31 mouse cellular contexts compared by ENCODE assay signal in genomic region chr11:114296816-114297334, GRCm38 (mm10).
DNase-seq lines count a peak whose midpoint lies in the region; ATAC-seq and TF ChIP-seq lines count a peak whose summit lies in the region.
"Had no signal": no experiment of that assay in that cellular context is flagged by ENCODE, and none has a peak within 500 bp of the region (broad histone marks: within the 10 kb centered on the region; RNA-seq: fewer than 3 reads in every experiment).

No protein-coding gene starts in this region.

- peaks cover 0 to 6% of the 10 kb centered on the region in 2 experiments; a peak in 2 of 4 replicates for H3K4me1 ChIP-seq in liver, embryonic 14.5 days (replicated peaks; ENCODE audit: control insufficient read depth in 2 of 2, insufficient read depth in 2 of 2, low read length in 1 of 2)
- no peaks in the 10 kb centered on the region; the same call in none of the 2 replicates for H3K4me1 ChIP-seq in liver, embryonic 11.5 days (replicated peaks; ENCODE audit: control insufficient read depth, insufficient read depth, low read length)
- H3K4me1 ChIP-seq in liver, embryonic 16.5 days (ENCODE audit: control insufficient read depth, low read depth, low read length), result peaks cover 2% of the 10 kb centered on the region; the same call in 1 of the 2 replicates
- H3K4me1 ChIP-seq in thymus, adult 2 months (replicated peaks; ENCODE audit: control insufficient read depth, insufficient read depth, low read length), result peaks cover 34% of the 10 kb centered on the region
- H3K4me1 ChIP-seq in lung, postnatal 0 days (ENCODE audit: insufficient read depth, low read depth, low read length), result no peaks in the 10 kb centered on the region
- H3K4me1 ChIP-seq: embryonic facial prominence, embryonic 12.5 days had no signal

- H3K4me2 ChIP-seq in liver, embryonic 14.5 days (ENCODE audit: low read depth), result no peak overlapping the region
- no peak overlapping the region for H3K4me2 ChIP-seq in liver, embryonic 11.5 days
- no peak overlapping the region for H3K4me2 ChIP-seq in liver, embryonic 16.5 days (ENCODE audit: low read depth, low read length)
- H3K4me2 ChIP-seq in lung, postnatal 0 days (replicated peaks; ENCODE audit: low read depth, low read length), result no peak overlapping the region
- H3K4me2 ChIP-seq: embryonic facial prominence, embryonic 12.5 days; heart, embryonic 13.5 days; hindbrain, embryonic 14.5 days; lung, embryonic 14.5 days; midbrain, embryonic 15.5 days had no signal

- TF ChIP-seq EP300 in liver, embryonic 14.5 days (IDR thresholded peaks at IDR 0.05; ENCODE audit: low read depth), result no peak
- TF ChIP-seq EP300 in lung, postnatal 0 days (IDR thresholded peaks at IDR 0.05), result no peak

- WGBS in liver, embryonic 14.5 days (ENCODE audit: insufficient replicate concordance), result 21% methylated on average over 10 of the region's 10 CpGs
- WGBS in liver, embryonic 11.5 days, result 41% methylated on average over 10 of the region's 10 CpGs
- WGBS in liver, embryonic 16.5 days (ENCODE audit: insufficient replicate concordance), result 24% methylated on average over 10 of the region's 10 CpGs
- WGBS in thymus, adult 2 months, result 17% methylated on average over 10 of the region's 10 CpGs
- WGBS in lung, postnatal 0 days, result 43% methylated on average over 10 of the region's 10 CpGs

- no peak overlapping the region for H3K4me3 ChIP-seq in liver, embryonic 14.5 days (ENCODE audit: insufficient read depth in 1 of 2, low read depth in 2 of 2, low read length in 2 of 2)
- no peak overlapping the region for H3K4me3 ChIP-seq in liver, embryonic 11.5 days (ENCODE audit: low read depth, low read length)
- H3K4me3 ChIP-seq in liver, embryonic 16.5 days (ENCODE audit: low read depth, low read length), result no peak overlapping the region
- H3K4me3 ChIP-seq in thymus, adult 2 months (ENCODE audit: control insufficient read depth, insufficient read depth, low read length), result no peak overlapping the region
- no peak overlapping the region for H3K4me3 ChIP-seq in lung, postnatal 0 days (ENCODE audit: low read depth, low read length)
- H3K4me3 ChIP-seq: embryonic facial prominence, embryonic 12.5 days; heart, adult 2 months; heart, embryonic 13.5 days; left cerebral cortex, adult 2 months; midbrain, embryonic 15.5 days had no signal

- no peaks in the 10 kb centered on the region for H3K9me3 ChIP-seq in liver, embryonic 14.5 days (ENCODE audit: control insufficient read depth, low read length)
- no peaks in the 10 kb centered on the region for H3K9me3 ChIP-seq in liver, embryonic 11.5 days (ENCODE audit: control insufficient read depth, low read length)
- H3K9me3 ChIP-seq in liver, embryonic 16.5 days (replicated peaks; ENCODE audit: control insufficient read depth, low read length), result no peaks in the 10 kb centered on the region
- no peaks in the 10 kb centered on the region for H3K9me3 ChIP-seq in lung, postnatal 0 days (ENCODE audit: low read length)
- H3K9me3 ChIP-seq: embryonic facial prominence, embryonic 12.5 days; heart, embryonic 13.5 days; midbrain, embryonic 15.5 days had no signal

- no peak for TF ChIP-seq POLR2A in thymus, adult 2 months (IDR thresholded peaks at IDR 0.05; ENCODE audit: control insufficient read depth, extremely low read depth, insufficient read depth, low read length, poor library complexity)

- ATAC-seq in liver, embryonic 14.5 days (ENCODE audit: insufficient read depth), result peak; percentile 57; the same call in 1 of the 2 replicates
- ATAC-seq in liver, embryonic 11.5 days (replicated peaks; ENCODE audit: low FRiP score), result no peak
- ATAC-seq in liver, embryonic 16.5 days (ENCODE audit: low read depth), result peak; percentile 50; the same call in 1 of the 2 replicates
- no peak for ATAC-seq in lung, postnatal 0 days
- ATAC-seq: activated CD4-positive, CD25-positive, alpha-beta regulatory T cell, adult 4 months; forebrain, embryonic 14.5 days; inflammation-experienced regulatory T-cells, adult 6 months; midbrain, embryonic 15.5 days had no signal

- H3K27me3 ChIP-seq in liver, embryonic 14.5 days (ENCODE audit: control insufficient read depth, insufficient read depth, low read length), result no peaks in the 10 kb centered on the region
- H3K27me3 ChIP-seq in liver, embryonic 11.5 days (replicated peaks; ENCODE audit: control insufficient read depth, insufficient read depth, low read length), result no peaks in the 10 kb centered on the region
- H3K27me3 ChIP-seq in liver, embryonic 16.5 days (ENCODE audit: control insufficient read depth, insufficient read depth, low read depth, low read length), result no peaks in the 10 kb centered on the region
- no peaks in the 10 kb centered on the region for H3K27me3 ChIP-seq in thymus, adult 2 months (ENCODE audit: control insufficient read depth, insufficient read depth, low read length)
- H3K27me3 ChIP-seq in lung, postnatal 0 days (replicated peaks; ENCODE audit: insufficient read depth, low read length), result no peaks in the 10 kb centered on the region
- H3K27me3 ChIP-seq: embryonic facial prominence, embryonic 12.5 days; midbrain, embryonic 15.5 days had no signal

- TF ChIP-seq CTCF in liver, embryonic 14.5 days (IDR thresholded peaks at IDR 0.05; ENCODE audit: low read depth), result no peak
- TF ChIP-seq CTCF in thymus, adult 2 months (IDR thresholded peaks at IDR 0.05; ENCODE audit: borderline replicate concordance, control insufficient read depth, extremely low read depth, insufficient read depth, low read length, poor library complexity), result no peak
- TF ChIP-seq CTCF in lung, postnatal 0 days (IDR thresholded peaks at IDR 0.05), result no peak

- no peak overlapping the region for H3K9ac ChIP-seq in liver, embryonic 14.5 days (replicated peaks)
- no peak overlapping the region for H3K9ac ChIP-seq in liver, embryonic 11.5 days (ENCODE audit: low read depth, low read length)
- H3K9ac ChIP-seq in liver, embryonic 16.5 days (ENCODE audit: low read depth, low read length), result no peak overlapping the region
- H3K9ac ChIP-seq in lung, postnatal 0 days (replicated peaks; ENCODE audit: low read depth), result no peak overlapping the region
- H3K9ac ChIP-seq: embryonic facial prominence, embryonic 12.5 days; heart, embryonic 13.5 days; hindbrain, embryonic 14.5 days; lung, embryonic 14.5 days; midbrain, embryonic 15.5 days had no signal

- DNase-seq in liver, embryonic 14.5 days (ENCODE audit: low read depth in 3 of 3, low spot score in 3 of 3), result peak in 1 of 3 experiments; percentile 13
- no peak for DNase-seq in liver, embryonic 11.5 days (ENCODE audit: low spot score)
- peak; percentile 39 for DNase-seq in thymus, adult 2 months
- peak; percentile 34 to 37 for DNase-seq in thymus, postnatal 36 days
- DNase-seq in lung, postnatal 0 days (ENCODE audit: low spot score), result no peak
- DNase-seq in gastrocnemius, postnatal 25 days, result no peak
- no peak for DNase-seq in heart, adult 9 months (ENCODE audit: low spot score in 2 of 2)
- DNase-seq: adrenal gland, adult 2 months; adrenal gland, postnatal 36 days; cerebellum, adult 8-10 months; cerebellum, postnatal 36 days; embryo, embryonic 11 days; gastrocnemius, postnatal 36 days; heart, adult 2 months; heart, postnatal 10 days; kidney, adult 11 months; kidney, postnatal 14 days; left cerebral cortex, postnatal 4 days; lung, embryonic 14.5 days; lung, postnatal 36 days; right cerebral cortex, adult 18-20 months; spleen, adult 18-20 months had no signal

- H3K36me3 ChIP-seq in liver, embryonic 14.5 days (replicated peaks; ENCODE audit: control insufficient read depth, insufficient read depth, low read depth), result no peaks in the 10 kb centered on the region
- no peaks in the 10 kb centered on the region for H3K36me3 ChIP-seq in liver, embryonic 11.5 days (ENCODE audit: control insufficient read depth, insufficient read depth, low read length)
- H3K36me3 ChIP-seq in liver, embryonic 16.5 days (ENCODE audit: control insufficient read depth, insufficient read depth), result no peaks in the 10 kb centered on the region
- no peaks in the 10 kb centered on the region for H3K36me3 ChIP-seq in thymus, adult 2 months (ENCODE audit: control insufficient read depth, insufficient read depth, low read length)
- no peaks in the 10 kb centered on the region for H3K36me3 ChIP-seq in lung, postnatal 0 days (ENCODE audit: insufficient read depth, low read length)
- H3K36me3 ChIP-seq: embryonic facial prominence, embryonic 12.5 days; heart, embryonic 13.5 days; midbrain, embryonic 15.5 days had no signal

- no peak overlapping the region for H3K27ac ChIP-seq in liver, embryonic 14.5 days
- no peak overlapping the region for H3K27ac ChIP-seq in liver, embryonic 11.5 days (ENCODE audit: low read depth, low read length)
- H3K27ac ChIP-seq in liver, embryonic 16.5 days (ENCODE audit: low read length), result no peak overlapping the region
- peak overlapping the region; percentile 73 for H3K27ac ChIP-seq in thymus, adult 2 months (ENCODE audit: control insufficient read depth, insufficient read depth, low read length)
- H3K27ac ChIP-seq in lung, postnatal 0 days (ENCODE audit: low read length), result no peak overlapping the region
- H3K27ac ChIP-seq: embryonic facial prominence, embryonic 12.5 days; heart, adult 2 months; heart, embryonic 13.5 days; hindbrain, embryonic 14.5 days; left cerebral cortex, adult 2 months; midbrain, embryonic 15.5 days had no signal

Comparison
In these comparisons a context has a peak if more than half of its experiments do, and no peak if none do; other contexts are left out.
1. ATAC-seq: peak in liver, embryonic 14.5 days (single experiment) and liver, embryonic 16.5 days (single experiment); none in liver, embryonic 11.5 days (single experiment) and lung, postnatal 0 days (single experiment).
2. DNase-seq: peak in thymus, adult 2 months (single experiment) and thymus, postnatal 36 days (2 of 2); none in liver, embryonic 11.5 days (single experiment), lung, postnatal 0 days (single experiment), gastrocnemius, postnatal 25 days (single experiment) and heart, adult 9 months (0 of 2).